Mouse (Mus musculus): ENCODE data around the gene Ift140. TPM values are rescaled to one million over a fixed set of nuclear protein-coding genes. Genes with fewer than 3 reads are reported as not detected.

Gene Ift140
- polyA plus RNA-seq, 1 experiment from 2014 or later: 42.7 TPM

- no peaks in the 10 kb centered on the region for H3K9me3 ChIP-seq (ENCODE audit: low read length)
- H3K36me3 ChIP-seq (replicated peaks; ENCODE audit: insufficient read depth, low read length): no peaks in the 10 kb centered on the region
- no peaks in the 10 kb centered on the region for H3K27me3 ChIP-seq (ENCODE audit: insufficient read depth, low read length)
- H3K4me3 ChIP-seq (ENCODE audit: low read depth, low read length): no peak overlapping the region
- no peak for ATAC-seq
- H3K27ac ChIP-seq (ENCODE audit: low read depth): peak overlapping the region; percentile 67
- DNase-seq: no peak
- peaks cover 14% of the 10 kb centered on the region for H3K4me1 ChIP-seq (ENCODE audit: insufficient read depth)
- TF ChIP-seq EP300 (IDR thresholded peaks at IDR 0.05; ENCODE audit: low read depth) (no peak), CTCF (IDR thresholded peaks at IDR 0.05; ENCODE audit: low read depth) (no peak)
- H3K9ac ChIP-seq (replicated peaks): peak overlapping the region; percentile 8; the same call in 1 of the 2 replicates
- WGBS (ENCODE audit: insufficient replicate concordance): 37% methylated on average over 9 of the region's 9 CpGs
- H3K4me2 ChIP-seq (ENCODE audit: low read depth, low read length): peak overlapping the region; percentile 43; the same call in 1 of the 2 replicates
These were observed 111.8 kb downstream of the Ift140 start for GRCm38 (mm10) chr17:25127681-25128080.

GRCm38 (mm10) chr17:25130060-25130459 lies 114.2 kb downstream of the Ift140 start:
- no peaks in the 10 kb centered on the region for H3K27me3 ChIP-seq (ENCODE audit: insufficient read depth, low read length)
- WGBS (ENCODE audit: insufficient replicate concordance): 72% methylated on average over 1 of the region's 1 CpGs
- H3K9ac ChIP-seq (replicated peaks): no peak overlapping the region
- no peak overlapping the region for H3K4me3 ChIP-seq (ENCODE audit: low read depth, low read length)
- DNase-seq: no peak
- TF ChIP-seq CTCF (IDR thresholded peaks at IDR 0.05; ENCODE audit: low read depth) (peak; percentile 38; the same call in 1 of the 2 replicates), EP300 (IDR thresholded peaks at IDR 0.05; ENCODE audit: low read depth) (no peak)
- H3K4me2 ChIP-seq (ENCODE audit: low read depth, low read length): no peak overlapping the region
- H3K27ac ChIP-seq (ENCODE audit: low read depth): no peak overlapping the region
- no peaks in the 10 kb centered on the region for H3K36me3 ChIP-seq (replicated peaks; ENCODE audit: insufficient read depth, low read length)
- H3K4me1 ChIP-seq (ENCODE audit: insufficient read depth): peaks cover 26% of the 10 kb centered on the region
- no peak for ATAC-seq
- no peaks in the 10 kb centered on the region for H3K9me3 ChIP-seq (ENCODE audit: low read length)

GRCm38 (mm10) chr17:25133275-25133698 lies 117.4 kb downstream of the Ift140 start, which contains the start of gene Clcn7:
TSS of gene Clcn7 (plus strand) at chr17:25133391.
- DNase-seq: peak; percentile 93
- Histone ChIP-seq H3K27ac (ENCODE audit: low read depth) (0 out of 2 replicates have a peak within 1 kb of the TSS, but pooled peaks have one; percentile 26), H3K4me3 (ENCODE audit: low read depth, low read length) (peak within 1 kb of the TSS; percentile 86), H3K4me1 (ENCODE audit: insufficient read depth) (peaks cover 11% of the 10 kb centered on the region), H3K9me3 (ENCODE audit: low read length) (no peaks in the 10 kb centered on the region), H3K36me3 (replicated peaks; ENCODE audit: insufficient read depth, low read length) (no peaks in the 10 kb centered on the region), H3K27me3 (ENCODE audit: insufficient read depth, low read length) (no peaks in the 10 kb centered on the region), H3K4me2 (ENCODE audit: low read depth, low read length) (peak within 1 kb of the TSS; percentile 80), H3K9ac (replicated peaks) (peak within 1 kb of the TSS; percentile 84)
- peak; percentile 97 for ATAC-seq
- under 1% methylated on average over 37 of the region's 40 CpGs for WGBS (ENCODE audit: insufficient replicate concordance)
- TF ChIP-seq CTCF (IDR thresholded peaks at IDR 0.05; ENCODE audit: low read depth) (0 out of 2 replicates have a peak, but pooled peaks have one; percentile 2), EP300 (IDR thresholded peaks at IDR 0.05; ENCODE audit: low read depth) (peak; percentile 40; the same call in 1 of the 2 replicates)

GRCm38 (mm10) chr17:25135622-25136021 lies 119.7 kb downstream of the Ift140 start:
- Histone ChIP-seq H3K4me2 (ENCODE audit: low read depth, low read length) (no peak overlapping the region), H3K4me3 (ENCODE audit: low read depth, low read length) (no peak overlapping the region), H3K4me1 (ENCODE audit: insufficient read depth) (peaks cover 11% of the 10 kb centered on the region), H3K9ac (replicated peaks) (no peak overlapping the region), H3K27ac (ENCODE audit: low read depth) (no peak overlapping the region), H3K9me3 (ENCODE audit: low read length) (no peaks in the 10 kb centered on the region), H3K27me3 (ENCODE audit: insufficient read depth, low read length) (no peaks in the 10 kb centered on the region), H3K36me3 (replicated peaks; ENCODE audit: insufficient read depth, low read length) (no peaks in the 10 kb centered on the region)
- ATAC-seq: no peak
- TF ChIP-seq CTCF (IDR thresholded peaks at IDR 0.05; ENCODE audit: low read depth) (no peak), EP300 (IDR thresholded peaks at IDR 0.05; ENCODE audit: low read depth) (no peak)
- DNase-seq: no peak
- 85% methylated on average over 6 of the region's 6 CpGs for WGBS (ENCODE audit: insufficient replicate concordance)

- WGBS (ENCODE audit: insufficient replicate concordance): 79% methylated on average over 1 of the region's 1 CpGs
- H3K4me3 ChIP-seq (ENCODE audit: low read depth, low read length): no peak overlapping the region
- no peak overlapping the region for H3K27ac ChIP-seq (ENCODE audit: low read depth)
- TF ChIP-seq EP300 (IDR thresholded peaks at IDR 0.05; ENCODE audit: low read depth) (no peak), CTCF (IDR thresholded peaks at IDR 0.05; ENCODE audit: low read depth) (no peak)
- H3K4me2 ChIP-seq (ENCODE audit: low read depth, low read length): no peak overlapping the region
- DNase-seq (no peak), ATAC-seq (no peak)
- no peaks in the 10 kb centered on the region for H3K36me3 ChIP-seq (replicated peaks; ENCODE audit: insufficient read depth, low read length)
- no peaks in the 10 kb centered on the region for H3K9me3 ChIP-seq (ENCODE audit: low read length)
- peaks cover 9% of the 10 kb centered on the region for H3K4me1 ChIP-seq (ENCODE audit: insufficient read depth)
- no peak overlapping the region for H3K9ac ChIP-seq (replicated peaks)
- no peaks in the 10 kb centered on the region for H3K27me3 ChIP-seq (ENCODE audit: insufficient read depth, low read length)
These were observed 122.9 kb downstream of the Ift140 start for GRCm38 (mm10) chr17:25138803-25139202.

GRCm38 (mm10) chr17:25139960-25140359 lies 124.1 kb downstream of the Ift140 start:
- WGBS (ENCODE audit: insufficient replicate concordance): 70% methylated on average over 4 of the region's 4 CpGs

More at GRCm38 (mm10) chr17:25139960-25140359, 124.1 kb downstream of the Ift140 start:
- H3K4me2 ChIP-seq (ENCODE audit: low read depth, low read length): no peak overlapping the region
- H3K27me3 ChIP-seq (ENCODE audit: insufficient read depth, low read length): no peaks in the 10 kb centered on the region
- no peaks in the 10 kb centered on the region for H3K9me3 ChIP-seq (ENCODE audit: low read length)
- 0 out of 2 replicates have a peak, but pooled peaks cover 2% of the 10 kb centered on the region for H3K36me3 ChIP-seq (replicated peaks; ENCODE audit: insufficient read depth, low read length)
- H3K9ac ChIP-seq (replicated peaks): no peak overlapping the region
- no peak overlapping the region for H3K27ac ChIP-seq (ENCODE audit: low read depth)
- ATAC-seq: no peak
- no peak for DNase-seq
- H3K4me3 ChIP-seq (ENCODE audit: low read depth, low read length): no peak overlapping the region
- peak; percentile 51 for TF ChIP-seq CTCF (IDR thresholded peaks at IDR 0.05; ENCODE audit: low read depth)
- no peak for TF ChIP-seq EP300 (IDR thresholded peaks at IDR 0.05; ENCODE audit: low read depth)
- H3K4me1 ChIP-seq (ENCODE audit: insufficient read depth): no peaks in the 10 kb centered on the region

Other genes with a start within 250 kb of the Ift140 start
- gene Meiob, start 211.8 kb upstream of the Ift140 start, polyA plus RNA-seq (2015; fragmentation: Nextera tagmentation; extraction: Ambion mirVana): 0.97 and 1.2 TPM in 2 replicates
- gene Hagh, start 175.9 kb upstream of the Ift140 start, polyA plus RNA-seq (2015; fragmentation: Nextera tagmentation; extraction: Ambion mirVana): 233 and 241 TPM in 2 replicates
- gene Fahd1, start 165.7 kb upstream of the Ift140 start, polyA plus RNA-seq (2015; fragmentation: Nextera tagmentation; extraction: Ambion mirVana): 84.9 and 90.0 TPM in 2 replicates
- gene Igfals, start 150.1 kb upstream of the Ift140 start, polyA plus RNA-seq (2015; fragmentation: Nextera tagmentation; extraction: Ambion mirVana): 28.0 and 32.4 TPM in 2 replicates
- gene Nubp2, start 129.7 kb upstream of the Ift140 start, polyA plus RNA-seq (2015; fragmentation: Nextera tagmentation; extraction: Ambion mirVana): 41.5 and 46.4 TPM in 2 replicates
- 43.5 and 45.5 TPM in 2 replicates for gene Spsb3, start 129.4 kb upstream of the Ift140 start, polyA plus RNA-seq (2015; fragmentation: Nextera tagmentation; extraction: Ambion mirVana)
- gene Eme2, start 121.0 kb upstream of the Ift140 start, polyA plus RNA-seq (2015; fragmentation: Nextera tagmentation; extraction: Ambion mirVana): 11.3 and 11.9 TPM in 2 replicates
- 99.6 and 101 TPM in 2 replicates for gene Mrps34, start 121.0 kb upstream of the Ift140 start, polyA plus RNA-seq (2015; fragmentation: Nextera tagmentation; extraction: Ambion mirVana)
- 37.1 and 37.8 TPM in 2 replicates for gene Nme3, start 119.6 kb upstream of the Ift140 start, polyA plus RNA-seq (2015; fragmentation: Nextera tagmentation; extraction: Ambion mirVana)
- gene Mapk8ip3, start 79.1 kb upstream of the Ift140 start, polyA plus RNA-seq (2015; fragmentation: Nextera tagmentation; extraction: Ambion mirVana): 4.0 and 4.5 TPM in 2 replicates
- 22.4 and 25.1 TPM in 2 replicates for gene Jpt2, start 55.4 kb upstream of the Ift140 start, polyA plus RNA-seq (2015; fragmentation: Nextera tagmentation; extraction: Ambion mirVana)
- gene Cramp1l, start 297 bp upstream of the Ift140 start, polyA plus RNA-seq (2015; fragmentation: Nextera tagmentation; extraction: Ambion mirVana): 1.4 and 1.8 TPM in 2 replicates
- gene Tmem204, start 67.5 kb downstream of the Ift140 start, polyA plus RNA-seq (2015; fragmentation: Nextera tagmentation; extraction: Ambion mirVana): 8.3 and 9.4 TPM in 2 replicates
- 5.3 and 5.7 TPM in 2 replicates for gene Telo2, start 99.9 kb downstream of the Ift140 start, polyA plus RNA-seq (2015; fragmentation: Nextera tagmentation; extraction: Ambion mirVana)
- gene Ptx4, start 104.7 kb downstream of the Ift140 start, polyA plus RNA-seq (2015; fragmentation: Nextera tagmentation; extraction: Ambion mirVana): not detected in 2 replicates
- gene Clcn7, start 117.3 kb downstream of the Ift140 start, polyA plus RNA-seq (2015; fragmentation: Nextera tagmentation; extraction: Ambion mirVana): 7.3 and 8.6 TPM in 2 replicates
- gene Ccdc154, start 146.4 kb downstream of the Ift140 start, polyA plus RNA-seq (2015; fragmentation: Nextera tagmentation; extraction: Ambion mirVana): not detected in 2 replicates
- not detected in 2 replicates for gene Gm38655, start 159.4 kb downstream of the Ift140 start, polyA plus RNA-seq (2015; fragmentation: Nextera tagmentation; extraction: Ambion mirVana)
- 15.6 and 15.8 TPM in 2 replicates for gene BC003965, start 168.5 kb downstream of the Ift140 start, polyA plus RNA-seq (2015; fragmentation: Nextera tagmentation; extraction: Ambion mirVana)
- 2.3 and 3.4 TPM in 2 replicates for gene Unkl, start 172.3 kb downstream of the Ift140 start, polyA plus RNA-seq (2015; fragmentation: Nextera tagmentation; extraction: Ambion mirVana)
- 21.2 and 22.8 TPM in 2 replicates for gene Gnptg, start 224.0 kb downstream of the Ift140 start, polyA plus RNA-seq (2015; fragmentation: Nextera tagmentation; extraction: Ambion mirVana)
- 19.1 and 19.7 TPM in 2 replicates for gene Tsr3, start 224.1 kb downstream of the Ift140 start, polyA plus RNA-seq (2015; fragmentation: Nextera tagmentation; extraction: Ambion mirVana)
- 0.54 and 0.58 TPM in 2 replicates for gene Baiap3, start 240.3 kb downstream of the Ift140 start, polyA plus RNA-seq (2015; fragmentation: Nextera tagmentation; extraction: Ambion mirVana)

Data from liver, postnatal 0 days (tissue).